Comparison of ENCODE assay signal across 20 mouse cellular contexts in genomic region chr2:144381293-144381692, GRCm38 (mm10). TPM values are rescaled to one million over a fixed set of nuclear protein-coding genes. Genes with fewer than 3 reads are reported as not detected.
DNase-seq lines count a peak whose midpoint lies in the region; ATAC-seq lines count a peak whose summit lies in the region.
"Had no signal": no experiment of that assay in that cellular context is flagged by ENCODE, and none has a peak within 500 bp of the region (broad histone marks: within the 10 kb centered on the region; RNA-seq: fewer than 3 reads in every experiment).

No protein-coding gene starts in this region.

- H3K4me3 ChIP-seq in stomach, embryonic 15.5 days (replicated peaks), result no peak overlapping the region
- H3K4me3 ChIP-seq: embryonic facial prominence, embryonic 13.5 days; forebrain, embryonic 10.5 days; kidney, embryonic 15.5 days; layer of hippocampus, adult 2 months; midbrain, embryonic 15.5 days had no signal

- H3K9ac ChIP-seq in stomach, embryonic 15.5 days, result no peak overlapping the region
- H3K9ac ChIP-seq: embryonic facial prominence, embryonic 13.5 days; kidney, embryonic 15.5 days; midbrain, embryonic 15.5 days had no signal

- DNase-seq in kidney, postnatal 14 days, result peak; percentile 10
- DNase-seq in kidney, adult 11 months, result no peak
- peak; percentile 71 for DNase-seq in cerebellum, adult 11-12 months
- DNase-seq in cerebellum, adult 9-10 months, result peak; percentile 74
- DNase-seq in adrenal gland, adult 8-10 months, result no peak
- no peak for DNase-seq in kidney, adult 9 months
- DNase-seq: adrenal gland, postnatal 36 days; heart, postnatal 36 days; right cerebral cortex, postnatal 25 days; thymus, adult 2 months had no signal

- no peak overlapping the region for H3K4me2 ChIP-seq in stomach, embryonic 15.5 days
- H3K4me2 ChIP-seq: embryonic facial prominence, embryonic 13.5 days; kidney, embryonic 15.5 days; midbrain, embryonic 15.5 days had no signal

- no peak for ATAC-seq in stomach, embryonic 15.5 days (ENCODE audit: insufficient read depth, low FRiP score, low read depth)
- ATAC-seq: hindbrain, embryonic 16.5 days; midbrain, embryonic 15.5 days had no signal

- H3K4me1 ChIP-seq in stomach, embryonic 15.5 days, result no peaks in the 10 kb centered on the region
- H3K4me1 ChIP-seq: embryonic facial prominence, embryonic 13.5 days; forebrain, embryonic 10.5 days; kidney, embryonic 15.5 days; midbrain, embryonic 15.5 days had no signal

- no peaks in the 10 kb centered on the region for H3K9me3 ChIP-seq in stomach, embryonic 15.5 days
- H3K9me3 ChIP-seq: embryonic facial prominence, embryonic 13.5 days; forebrain, embryonic 10.5 days; kidney, embryonic 15.5 days; midbrain, embryonic 15.5 days had no signal

- no peaks in the 10 kb centered on the region for H3K27me3 ChIP-seq in stomach, embryonic 15.5 days (replicated peaks)
- H3K27me3 ChIP-seq: embryonic facial prominence, embryonic 13.5 days; kidney, embryonic 15.5 days; midbrain, embryonic 15.5 days had no signal

- H3K36me3 ChIP-seq in stomach, embryonic 15.5 days, result peaks cover 35% of the 10 kb centered on the region

- WGBS in stomach, embryonic 15.5 days, result 74% methylated on average over 3 of the region's 3 CpGs

- 0 out of 2 replicates have a peak overlapping the region, but pooled peaks have one; percentile 3 for H3K27ac ChIP-seq in stomach, embryonic 15.5 days
- H3K27ac ChIP-seq: embryonic facial prominence, embryonic 13.5 days; forebrain, embryonic 10.5 days; kidney, embryonic 15.5 days; layer of hippocampus, adult 2 months; midbrain, embryonic 15.5 days had no signal

RNA-seq across cellular contexts. Expression of gene Pet117, which starts 12.5 kb away (rescaled TPM):
- 0.84 and 6.1 TPM in 2 replicates for polyA plus RNA-seq in stomach, embryonic 15.5 days (2015; fragmentation: Nextera tagmentation; extraction: Ambion mirVana)
- 10 to 100 TPM in 2 of 4 experiments, 1 to 10 TPM in 2; 7.0 to 12.5 (median 9.8) TPM for total RNA-seq in adrenal gland, adult 8-10 months (2022)
- total RNA-seq: granulocyte monocyte progenitor cell, adult 5-6 weeks had no signal
- polyA plus RNA-seq: limb, embryonic 14.5 days; thymus, adult 2 months had no signal

RNA-seq across cellular contexts. Expression of gene Kat14, which starts 12.5 kb away (rescaled TPM):
- 38.6 and 40.5 TPM in 2 replicates for polyA plus RNA-seq in stomach, embryonic 15.5 days (2015; fragmentation: Nextera tagmentation; extraction: Ambion mirVana)
- 10 to 100 TPM; 26.2 to 34.0 (median 31.5) TPM for total RNA-seq in adrenal gland, adult 8-10 months (2022)

RNA-seq across cellular contexts. Expression of gene Ovol2, which starts 49.3 kb away (rescaled TPM):
- 3.6 and 4.0 TPM in 2 replicates for polyA plus RNA-seq in stomach, embryonic 15.5 days (2015; fragmentation: Nextera tagmentation; extraction: Ambion mirVana)
- total RNA-seq in adrenal gland, adult 8-10 months (2022), result not detected
- total RNA-seq: adrenal gland, postnatal 36 days; granulocyte monocyte progenitor cell, adult 5-6 weeks; heart, postnatal 36 days had no signal
- polyA plus RNA-seq: hindbrain, embryonic 16.5 days; liver, embryonic 16.5 days; midbrain, embryonic 15.5 days had no signal

Comparison
In these comparisons a context has a peak if more than half of its experiments do, and no peak if none do; other contexts are left out.
1. DNase-seq: peak in kidney, postnatal 14 days (single experiment), cerebellum, adult 11-12 months (single experiment) and cerebellum, adult 9-10 months (single experiment); none in kidney, adult 11 months (single experiment), adrenal gland, adult 8-10 months (single experiment) and kidney, adult 9 months (single experiment).